Mouse (Mus musculus) olfactory bulb, adult 2 months (tissue): ENCODE measurements around the gene Art5. TPM values are rescaled to one million over a fixed set of nuclear protein-coding genes. Genes with fewer than 3 reads are reported as not detected.

Experiments
- H3K27ac ChIP-seq: fragments of 200-500 bp; 2 replicates; pipeline ENCODE4 v1.5.1; 2012; ENCODE audit warnings: low read depth, low read length; ENCODE audit not compliant: insufficient read depth
- H3K4me1 ChIP-seq: fragments of 200-500 bp; 2 replicates; pipeline ENCODE4 v1.6.1; 2012; ENCODE audit warnings: low read length; ENCODE audit not compliant: control insufficient read depth, insufficient read depth
- H3K4me3 ChIP-seq: fragments of 200-500 bp; 2 replicates; pipeline ENCODE4 v1.5.1; 2012; ENCODE audit warnings: mild to moderate bottlenecking, low read depth, low read length, moderate library complexity; ENCODE audit not compliant: insufficient read depth
- CTCF ChIP-seq: fragments of 200-500 bp; IDR thresholded peaks from 2 replicates; pipeline ENCODE4 v1.5.1; 2012; ENCODE audit warnings: low read depth, mild to moderate bottlenecking, low read length, moderate library complexity; ENCODE audit not compliant: insufficient read depth
- POLR2A ChIP-seq: fragments of 200-500 bp; IDR thresholded peaks from 2 replicates; pipeline ENCODE4 v1.6.1; 2012; ENCODE audit warnings: mild to moderate bottlenecking, low read depth, low read length, moderate library complexity; ENCODE audit not compliant: insufficient read depth
- WGBS: fragments of 180-500 bp; shearing (Covaris S2); methylation state at CpG from one replicate; pipeline ENCODE4 v1.1.7; 2018; 5-methylcytosine and 5-hydroxymethylcytosine counted together
- polyA plus RNA-seq: library from polyadenylated mRNA; stranded (reverse); fragments of >200 nt; gene quantifications from 2 replicates; pipeline ENCODE4 v1.2.4, GENCODE M21; 2012; ENCODE audit warnings: low replicate concordance; ENCODE audit not compliant: missing spikeins, insufficient read depth, insufficient read length

The Art5 gene
- not detected in 2 replicates for polyA plus RNA-seq

DNA sequence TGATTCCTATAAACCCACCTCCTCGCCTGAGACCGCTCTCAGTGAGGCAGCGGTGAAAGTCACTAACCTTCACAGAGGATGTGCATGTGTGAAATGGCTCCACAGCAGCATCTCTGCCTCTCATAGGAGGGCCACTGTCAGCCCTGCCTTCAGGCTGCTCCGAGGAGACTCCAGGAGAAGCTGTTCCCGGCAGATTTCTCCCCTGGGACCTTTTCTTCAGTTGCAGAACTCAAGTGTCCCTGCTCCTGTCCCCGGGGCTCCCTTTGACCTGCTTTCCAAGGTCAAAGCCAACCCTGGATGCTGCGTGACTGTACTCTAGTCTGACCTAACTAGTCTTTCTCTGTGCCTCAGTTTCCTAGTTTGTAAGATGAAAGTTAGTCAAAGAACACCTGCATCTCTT lies at the start of gene Art5:
Gene Art5, minus strand, starts transcription at position 319 of the 400 bp plus-strand sequence.
- TF ChIP-seq POLR2A: no peak
- TF ChIP-seq CTCF: no peak
- WGBS: 86% methylated on average over 7 of the region's 7 CpGs
- H3K4me1 ChIP-seq: peaks cover 10% of the 10 kb centered on the region

DNA sequence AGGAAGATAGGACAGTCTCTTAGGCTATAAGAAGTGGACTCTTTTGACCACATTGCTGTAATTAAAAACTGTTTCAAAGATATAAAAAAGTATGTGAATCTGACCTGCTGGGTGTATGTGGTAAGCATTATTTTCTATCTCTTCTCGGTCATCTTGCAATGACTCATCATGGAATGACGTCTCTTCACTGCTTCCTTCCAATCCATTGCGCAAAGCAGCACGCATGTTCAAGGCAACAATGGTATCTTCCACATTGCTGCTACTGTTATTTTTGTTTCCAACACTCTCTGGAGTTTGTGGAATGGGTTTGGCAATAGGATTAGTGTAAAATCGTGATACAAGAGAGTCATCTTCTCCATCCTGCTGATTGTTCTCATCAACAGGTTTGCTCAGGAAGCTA lies 44.4 kb upstream of the Art5 start:
- H3K4me1 ChIP-seq: no peaks in the 10 kb centered on the region
- no peak overlapping the region for H3K27ac ChIP-seq
- 90% methylated on average over 5 of the region's 5 CpGs for WGBS
- H3K4me3 ChIP-seq: no peak overlapping the region
- no peak for TF ChIP-seq CTCF
- TF ChIP-seq POLR2A: no peak

More for the DNA sequence above, at the start of gene Art5:
- H3K27ac ChIP-seq: no peak within 1 kb of the TSS
- H3K4me3 ChIP-seq: no peak within 1 kb of the TSS

DNA sequence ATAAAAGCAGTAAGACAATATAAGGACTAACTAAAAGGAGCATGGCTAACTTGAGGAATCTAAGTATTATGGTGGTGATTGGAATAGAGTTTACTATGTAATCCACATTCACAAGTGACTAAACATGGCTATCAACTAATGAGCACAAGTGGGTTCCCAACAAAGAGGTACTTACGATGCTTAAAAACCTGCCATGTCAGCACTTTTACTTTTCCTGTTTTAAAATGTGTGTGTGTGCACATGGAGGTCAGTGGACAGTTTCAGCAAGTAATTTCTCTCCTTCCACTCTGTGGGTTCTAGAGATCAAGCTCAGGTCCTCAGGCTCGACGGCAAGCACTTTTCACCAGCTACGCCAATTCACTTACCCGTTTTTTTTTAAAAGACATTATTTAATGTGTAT lies 28.6 kb upstream of the Art5 start:
- no peak for TF ChIP-seq CTCF
- no peak for TF ChIP-seq POLR2A
- Histone ChIP-seq H3K4me3 (no peak overlapping the region), H3K4me1 (no peaks in the 10 kb centered on the region), H3K27ac (no peak overlapping the region)
- 99% methylated on average over 5 of the region's 5 CpGs for WGBS

DNA sequence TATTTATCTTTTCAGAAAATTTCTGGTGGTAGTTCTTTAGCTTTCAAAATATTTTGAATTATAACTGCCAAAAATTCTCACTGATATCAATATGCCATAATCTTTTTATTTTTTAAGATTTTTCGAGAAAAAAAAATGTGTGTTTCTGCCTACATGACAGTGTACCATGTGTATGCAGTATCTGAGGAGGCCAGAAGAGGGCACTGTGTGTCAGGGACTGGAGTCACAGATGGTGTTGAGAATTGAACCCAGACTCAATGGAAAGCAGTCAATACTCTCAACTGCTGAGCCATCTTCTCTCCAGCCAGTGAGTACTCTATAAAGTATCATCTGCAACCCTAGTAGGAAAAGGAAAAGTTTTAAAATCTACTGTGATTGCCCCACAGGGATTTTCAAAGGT lies 28.2 kb upstream of the Art5 start:
- no peak for TF ChIP-seq CTCF
- no peak for TF ChIP-seq POLR2A
- H3K4me3 ChIP-seq: no peak overlapping the region
- H3K27ac ChIP-seq: no peak overlapping the region
- H3K4me1 ChIP-seq: no peaks in the 10 kb centered on the region
- WGBS: 78% methylated on average over 1 of the region's 1 CpGs

DNA sequence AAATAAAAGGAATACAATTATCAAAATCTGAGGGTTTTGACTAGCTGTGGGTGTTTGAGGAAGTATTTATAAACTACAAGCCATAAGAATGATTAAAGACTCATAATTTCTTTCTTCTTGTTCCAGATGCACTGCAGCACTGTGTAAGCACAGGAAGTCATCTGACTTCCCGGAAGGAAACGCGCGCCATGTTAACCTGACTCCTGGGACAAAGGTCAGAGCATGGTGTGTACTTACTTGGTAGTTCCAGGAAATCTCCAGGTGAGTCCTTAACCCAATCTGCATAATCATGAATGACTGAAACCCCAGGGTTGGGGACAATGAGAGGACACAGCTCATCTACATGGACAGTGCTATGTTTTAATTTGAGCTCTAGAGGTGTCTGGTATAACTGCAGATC lies 23.1 kb upstream of the Art5 start:
- H3K4me1 ChIP-seq: no peaks in the 10 kb centered on the region
- H3K27ac ChIP-seq: no peak overlapping the region
- 88% methylated on average over 4 of the region's 4 CpGs for WGBS
- no peak overlapping the region for H3K4me3 ChIP-seq
- no peak for TF ChIP-seq POLR2A
- no peak for TF ChIP-seq CTCF

DNA sequence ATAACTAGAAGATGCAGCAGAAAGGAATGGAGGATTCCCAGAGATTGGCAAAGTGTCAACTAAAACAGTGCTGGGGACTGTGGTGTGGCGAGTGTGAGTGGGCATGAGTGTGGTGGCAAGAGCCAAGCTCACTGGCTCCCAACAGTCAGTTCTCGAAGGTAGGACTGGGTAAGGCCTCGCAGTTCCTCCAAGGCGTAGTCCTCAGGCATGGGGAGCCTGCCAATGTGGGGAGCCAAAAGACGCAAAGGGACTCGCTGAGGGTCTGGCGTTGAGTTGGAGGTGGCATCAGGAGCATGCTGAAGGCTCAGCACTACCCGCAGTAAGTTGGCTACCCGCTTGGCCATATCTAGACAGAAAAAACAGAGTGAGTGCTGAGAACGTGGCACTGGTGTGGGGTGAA lies 11.0 kb upstream of the Art5 start:
- TF ChIP-seq POLR2A (no peak), CTCF (no peak)
- Histone ChIP-seq H3K4me3 (no peak overlapping the region), H3K4me1 (peaks cover 10% of the 10 kb centered on the region), H3K27ac (no peak overlapping the region)
- 90% methylated on average over 10 of the region's 10 CpGs for WGBS

DNA sequence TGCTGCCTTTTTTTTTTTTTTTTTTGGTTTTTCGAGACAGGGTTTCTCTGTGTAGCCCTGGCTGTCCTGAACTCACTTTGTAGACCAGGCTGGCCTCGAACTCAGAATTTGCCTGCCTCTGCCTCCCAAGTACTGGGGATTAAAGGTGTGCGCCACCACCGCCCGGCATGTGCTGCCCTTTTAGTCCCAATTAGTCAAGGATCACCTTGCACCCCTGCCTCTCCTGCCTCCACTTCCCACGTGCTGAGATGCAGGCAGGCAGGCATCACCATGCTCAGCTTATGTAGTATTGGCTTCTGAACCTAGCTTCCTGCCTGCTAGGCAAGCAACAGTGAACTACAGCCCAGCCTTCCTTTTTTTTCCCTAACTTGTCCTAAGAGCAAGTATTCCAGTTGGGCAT lies 8.1 kb upstream of the Art5 start:
- Histone ChIP-seq H3K4me3 (no peak overlapping the region), H3K4me1 (peaks cover 13% of the 10 kb centered on the region), H3K27ac (peak overlapping the region; percentile 54)
- TF ChIP-seq CTCF: no peak
- no peak for TF ChIP-seq POLR2A
- 68% methylated on average over 6 of the region's 6 CpGs for WGBS

DNA sequence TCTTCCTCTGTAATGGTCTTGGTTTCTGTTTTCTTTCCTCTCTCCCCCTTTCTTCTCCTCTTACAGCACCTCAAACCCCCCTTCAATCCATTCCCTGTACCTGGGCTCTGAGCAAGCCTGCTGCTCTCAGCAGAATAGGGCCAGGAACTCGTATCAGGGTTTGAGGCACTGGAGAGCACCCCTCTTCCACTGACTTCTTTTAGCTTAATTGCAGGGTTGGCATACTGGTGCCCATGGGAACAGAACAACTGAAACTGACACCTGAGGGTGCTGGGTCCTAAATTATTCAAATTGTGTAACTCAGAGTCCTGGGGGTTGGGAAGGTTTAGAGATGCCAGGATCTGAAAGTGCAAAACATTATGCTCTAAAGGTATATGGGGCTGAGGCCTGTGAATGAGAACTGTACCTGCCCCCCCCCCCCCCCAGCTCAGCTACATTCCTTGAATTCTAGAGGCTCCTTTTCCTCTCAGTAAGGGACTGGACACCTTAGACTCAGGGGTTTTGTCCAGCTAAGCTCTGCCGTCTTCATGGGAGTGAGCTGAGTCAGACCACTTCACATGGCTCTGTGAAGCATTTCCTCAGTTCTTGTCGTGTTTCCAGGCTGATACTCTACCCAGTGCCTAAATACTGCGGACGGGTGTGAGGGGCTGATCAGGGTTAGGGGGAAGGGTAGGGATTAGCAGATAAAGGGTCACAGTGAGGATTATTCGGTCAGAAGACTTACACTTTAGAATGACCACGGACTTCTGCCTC lies 7.5 kb upstream of the Art5 start, which contains the start of gene Chrna10:
Gene Chrna10, minus strand, starts transcription at position 250 of the 753 bp plus-strand sequence.
- WGBS: 31% methylated on average over 7 of the region's 7 CpGs
- TF ChIP-seq CTCF: no peak
- peak; percentile 13; the same call in 1 of the 2 replicates for TF ChIP-seq POLR2A
- Histone ChIP-seq H3K4me3 (peak within 1 kb of the TSS; percentile 29), H3K27ac (peak within 1 kb of the TSS; percentile 92), H3K4me1 (peaks cover 13% of the 10 kb centered on the region)

DNA sequence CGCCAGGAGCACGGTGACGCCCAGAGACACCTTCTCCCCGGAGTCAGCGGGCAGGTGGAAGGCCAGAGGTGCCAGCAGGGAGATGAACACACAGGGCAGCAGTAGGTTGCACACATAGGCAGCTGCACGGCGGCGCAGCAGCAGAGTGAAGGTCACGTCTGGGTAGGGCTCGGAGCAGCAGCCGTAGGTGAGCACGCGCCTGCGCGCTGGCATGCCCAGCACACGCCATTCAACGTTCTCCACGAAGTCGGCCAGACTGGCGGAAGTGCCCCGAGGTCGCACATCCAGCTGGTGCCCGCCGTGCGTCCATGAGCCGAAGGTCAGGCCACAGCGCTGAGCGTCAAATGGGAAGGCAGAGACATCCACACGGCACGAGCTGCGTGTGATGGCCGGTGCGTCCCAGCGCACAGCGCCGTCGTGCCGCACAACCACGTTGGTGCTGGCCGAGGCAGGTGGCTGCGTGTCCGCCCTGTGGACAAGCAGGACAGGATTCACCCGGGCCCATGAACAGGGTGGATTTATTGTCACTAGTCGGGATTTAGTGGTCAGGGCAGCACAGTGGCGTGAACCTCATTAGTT lies 4.0 kb upstream of the Art5 start:
- no peak overlapping the region for H3K4me3 ChIP-seq
- no peak overlapping the region for H3K27ac ChIP-seq
- WGBS: 89% methylated on average over 45 of the region's 45 CpGs
- peaks cover 13% of the 10 kb centered on the region for H3K4me1 ChIP-seq
- TF ChIP-seq POLR2A (no peak), CTCF (no peak)
